Mouse (Mus musculus) frontal cortex, adult 2 months (tissue): ENCODE measurements at regions not wholly inside any gene's neighbourhood (a gene's known extent, or its start where the extent isn't known, plus 50 kb on each side); places are given as distances from the start of the nearest gene placed in this dataset.
"Not testable (repeated sequence)": the region's sequence is repeated elsewhere in the genome, so short reads cannot be mapped to it uniquely, and the experiment has no call there.

Experiments used
- DNase-seq, 2 experiments: peaks; one replicate each; pipeline ENCODE4 v3.0.0; 2022; ENCODE audit warnings: low spot score in 1 of 2; ENCODE audit errors: extremely low spot score in 1 of 2

GRCm38 (mm10) chr7:138503016-138503415 lies 105.5 kb upstream of the Tcerg1l start:
- no peak for DNase-seq

GRCm38 (mm10) chr7:138501347-138502014 lies 104.0 kb upstream of the Tcerg1l start:
- peak in 1 of 2 experiments; percentile 29 for DNase-seq

GRCm38 (mm10) chr7:138497771-138498170 lies 100.2 kb upstream of the Tcerg1l start:
- DNase-seq = no peak

- no peak for DNase-seq
These were observed 99.7 kb upstream of the Tcerg1l start for GRCm38 (mm10) chr7:138497202-138497601.

GRCm38 (mm10) chr7:138493661-138494060 lies 96.1 kb upstream of the Tcerg1l start:
- no peak for DNase-seq

- DNase-seq = no peak
These were observed 94.7 kb upstream of the Tcerg1l start for GRCm38 (mm10) chr7:138492261-138492660.

GRCm38 (mm10) chr7:138489471-138489870 lies 91.9 kb upstream of the Tcerg1l start:
- DNase-seq = no peak

GRCm38 (mm10) chr7:138488201-138488720 lies 90.7 kb upstream of the Tcerg1l start:
- no peak for DNase-seq

GRCm38 (mm10) chr7:138472891-138473455 lies 75.4 kb upstream of the Tcerg1l start:
- no peak for DNase-seq

- DNase-seq = no peak
These were observed 74.8 kb upstream of the Tcerg1l start for GRCm38 (mm10) chr7:138472371-138472770.

- no peak for DNase-seq
These were observed 71.7 kb upstream of the Tcerg1l start for GRCm38 (mm10) chr7:138469211-138469610.

GRCm38 (mm10) chr7:138468436-138468835 lies 70.9 kb upstream of the Tcerg1l start:
- DNase-seq = no peak

GRCm38 (mm10) chr7:138467981-138468380 lies 70.5 kb upstream of the Tcerg1l start:
- DNase-seq = no peak

GRCm38 (mm10) chr7:138467386-138467785 lies 69.9 kb upstream of the Tcerg1l start:
- no peak for DNase-seq

GRCm38 (mm10) chr7:138457964-138458363 lies 60.4 kb upstream of the Tcerg1l start:
- DNase-seq = no peak

- no peak for DNase-seq
These were observed 57.8 kb upstream of the Tcerg1l start for GRCm38 (mm10) chr7:138455371-138455770.

GRCm38 (mm10) chr7:138454498-138455225 lies 57.1 kb upstream of the Tcerg1l start:
- not testable (repeated sequence) for DNase-seq

- peak; percentile 43 to 67 for DNase-seq
These were observed 53.8 kb upstream of the Tcerg1l start for GRCm38 (mm10) chr7:138451321-138451720.

- DNase-seq = no peak
These were observed 51.0 kb upstream of the Tcerg1l start for GRCm38 (mm10) chr7:138448519-138448918.
